Mouse (Mus musculus): ENCODE data around the gene Armc2.

Gene Armc2

DNA sequence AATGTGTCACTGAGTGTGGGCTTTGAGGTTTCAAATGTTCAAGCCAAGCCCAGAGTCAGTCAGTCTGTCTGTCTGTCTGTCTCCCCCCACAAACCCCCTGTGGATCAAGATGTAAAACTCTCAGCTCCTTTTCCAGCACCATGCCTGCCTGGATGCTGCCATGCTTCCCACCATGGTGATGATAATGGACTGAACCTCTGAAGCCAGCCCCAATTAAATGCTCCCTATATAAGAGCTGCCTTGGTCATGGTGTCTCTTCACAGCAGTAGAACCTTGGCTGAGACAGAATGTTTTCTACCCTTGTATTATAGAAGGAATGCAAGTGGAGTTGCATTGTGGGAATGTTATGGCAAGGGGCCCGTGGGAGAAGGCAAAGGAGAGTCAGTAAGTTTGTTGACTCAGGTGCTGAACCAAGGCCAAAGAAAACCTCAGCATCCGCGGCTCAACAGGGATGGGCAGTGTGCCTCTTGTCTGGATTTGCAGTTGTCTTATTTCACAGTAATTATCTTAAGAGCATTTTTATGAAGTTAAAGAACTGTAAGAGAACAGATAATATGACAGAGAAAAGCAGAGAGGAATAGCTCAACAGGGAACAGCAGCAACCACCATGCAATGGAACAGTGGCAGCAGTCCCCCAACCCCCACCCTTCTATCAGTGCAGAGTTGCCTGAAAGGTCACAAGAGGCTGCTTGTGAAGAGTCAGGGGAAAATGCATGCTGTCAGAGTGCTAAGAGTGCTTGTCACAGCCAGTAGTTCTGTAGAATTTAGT is 152.0 kb downstream of the Armc2 start:
- DNase-seq (ENCODE audit: low spot score) = peak; percentile 18
